Mouse (Mus musculus) cortical plate, adult 2 months (tissue): ENCODE data around the gene Eme2.

ENCODE experiments used
- CTCF ChIP-seq: fragments of 200-500 bp; IDR thresholded peaks from 2 replicates; pipeline ENCODE4 v1.5.1; 2011; ENCODE audit warnings: mild to moderate bottlenecking, control low read depth, low read length; ENCODE audit not compliant: insufficient read depth; ENCODE audit errors: extremely low read depth
- POLR2A ChIP-seq: fragments of 200-500 bp; IDR thresholded peaks from 2 replicates; pipeline ENCODE4 v1.6.1; 2011; ENCODE audit warnings: mild to moderate bottlenecking, low read length, control low read depth; ENCODE audit not compliant: insufficient read depth; ENCODE audit errors: extremely low read depth

GRCm38 (mm10) chr17:24881738-24882440 lies 13.0 kb downstream of the Eme2 start:
- TF ChIP-seq CTCF (peak; percentile 44; the same call in 1 of the 2 replicates), POLR2A (no peak)
